Mouse (Mus musculus) thymus, adult 2 months (tissue): ENCODE results near the gene Pjvk. TPM values are rescaled to one million over a fixed set of nuclear protein-coding genes. Genes with fewer than 3 reads are reported as not detected.
A peak's percentile ranks its signal among the peaks of the same experiment; 100 is the strongest.

ENCODE experiments used
- DNase-seq: peaks from one replicate; pipeline ENCODE4 v3.0.0; 2021
- H3K27ac ChIP-seq: fragments of 200-500 bp; 2 replicates; pipeline ENCODE4 v1.5.1; 2012; ENCODE audit warnings: low read length, control low read depth; ENCODE audit not compliant: control insufficient read depth, insufficient read depth
- H3K27me3 ChIP-seq: fragments of 200-500 bp; 2 replicates; pipeline ENCODE4 v1.6.1; 2012; ENCODE audit warnings: mild to moderate bottlenecking, low read length, moderate library complexity, mixed read lengths; ENCODE audit not compliant: control insufficient read depth, insufficient read depth
- H3K36me3 ChIP-seq: fragments of 200-500 bp; 2 replicates; pipeline ENCODE4 v1.6.1; 2012; ENCODE audit warnings: mild to moderate bottlenecking, low read length, moderate library complexity; ENCODE audit not compliant: control insufficient read depth, insufficient read depth
- H3K4me1 ChIP-seq: fragments of 200-500 bp; replicated peaks from 2 replicates; pipeline ENCODE4 v1.6.1; 2012; ENCODE audit warnings: low read length; ENCODE audit not compliant: control insufficient read depth, insufficient read depth
- H3K4me3 ChIP-seq: fragments of 200-500 bp; 2 replicates; pipeline ENCODE4 v1.5.1; 2012; ENCODE audit warnings: mild to moderate bottlenecking, low read length, control low read depth, moderate library complexity; ENCODE audit not compliant: control insufficient read depth, insufficient read depth
- CTCF ChIP-seq: fragments of 200-500 bp; IDR thresholded peaks from 2 replicates; pipeline ENCODE4 v1.5.1; 2012; ENCODE audit warnings: mild to moderate bottlenecking, control low read depth, low read length, moderate library complexity, borderline replicate concordance; ENCODE audit not compliant: control insufficient read depth, poor library complexity, insufficient read depth; ENCODE audit errors: extremely low read depth
- POLR2A ChIP-seq: fragments of 200-500 bp; IDR thresholded peaks from 2 replicates; pipeline ENCODE4 v1.6.1; 2012; ENCODE audit warnings: mild to moderate bottlenecking, low read length, control low read depth, moderate library complexity; ENCODE audit not compliant: control insufficient read depth, poor library complexity, insufficient read depth; ENCODE audit errors: extremely low read depth
- WGBS: fragments of 180-500 bp; shearing (Covaris S2); methylation state at CpG from one replicate; pipeline ENCODE4 v1.1.7; 2018; 5-methylcytosine and 5-hydroxymethylcytosine counted together
- polyA plus RNA-seq: library from polyadenylated mRNA; depleted of rRNA; stranded (reverse); fragments of >200 nt; gene quantifications from 2 replicates; pipeline ENCODE4 v1.2.3, GENCODE M21; 2012; rRNA removed

Gene Pjvk
- not detected in 2 replicates for polyA plus RNA-seq

DNA sequence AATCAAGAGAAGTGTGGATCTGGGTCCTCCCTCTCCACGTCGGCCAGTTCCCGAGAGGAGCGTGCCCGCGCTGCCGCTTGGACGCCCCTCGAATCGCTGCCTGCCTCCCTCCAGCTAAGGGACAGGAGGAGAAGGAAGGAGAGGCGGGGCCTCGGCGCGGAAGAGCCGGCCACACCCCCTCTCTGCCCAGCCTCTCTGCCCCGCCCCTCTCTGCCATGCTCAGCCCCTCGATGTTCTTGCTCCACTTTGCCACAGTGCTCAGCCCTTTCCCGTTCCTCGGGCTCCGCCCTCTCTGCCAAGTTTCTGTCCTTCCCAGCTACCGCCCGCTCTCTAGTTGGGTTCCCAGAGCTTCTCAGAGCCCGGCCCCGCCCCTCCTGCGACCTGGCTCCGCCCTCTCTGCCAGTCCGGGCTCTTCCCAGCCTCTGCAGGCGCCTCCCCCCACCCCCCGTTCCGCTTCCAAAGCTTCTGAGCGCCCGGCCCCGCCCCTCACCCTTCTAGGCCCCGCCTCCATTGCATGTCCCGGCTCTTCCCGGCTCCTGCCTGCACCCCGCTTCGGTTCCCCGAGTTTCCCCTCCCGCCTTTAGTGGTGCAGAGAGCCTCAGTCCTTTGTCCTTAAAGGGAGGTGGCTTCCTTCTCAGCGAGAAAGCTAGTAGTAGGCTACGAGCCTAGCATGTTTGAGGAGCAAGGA lies at the start of gene Pjvk, which contains the start of gene Prkra:
Pjvk (plus strand) TSS at position 594 of the 688 bp plus-strand sequence.
Prkra (minus strand) TSS at position 133 of the 688 bp plus-strand sequence.
- 1% methylated on average over 39 of the region's 42 CpGs for WGBS
- TF ChIP-seq POLR2A (peak; percentile 21; the same call in 1 of the 2 replicates), CTCF (no peak)
- H3K27me3 ChIP-seq, result no peaks in the 10 kb centered on the region
- H3K4me3 ChIP-seq, result peak within 1 kb of the TSS; percentile 89
- peaks cover 5% of the 10 kb centered on the region for H3K4me1 ChIP-seq
- H3K36me3 ChIP-seq, result no peaks in the 10 kb centered on the region
- DNase-seq, result peak; percentile 91
- no peak within 1 kb of the TSS for H3K27ac ChIP-seq

DNA sequence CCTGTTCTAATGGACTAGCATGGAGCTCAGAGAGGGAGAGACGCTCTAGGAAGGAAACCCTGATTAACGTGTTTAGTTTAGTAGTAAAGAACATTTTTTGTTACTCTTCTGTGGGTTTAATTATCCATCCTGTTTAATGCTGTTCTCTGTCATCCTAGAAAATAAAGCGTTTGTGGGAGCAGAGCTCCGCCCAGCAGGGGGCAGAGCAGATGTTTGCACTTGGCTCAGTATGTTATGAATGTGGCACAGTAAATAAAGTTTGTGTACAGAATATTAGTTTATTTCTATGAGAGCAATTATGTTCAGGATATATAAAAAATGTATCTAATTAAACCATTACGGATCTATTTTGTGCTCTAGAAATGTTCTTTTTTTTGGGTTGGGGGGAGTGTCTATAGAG lies 49.1 kb upstream of the Pjvk start:
- DNase-seq, result no peak
- Histone ChIP-seq H3K4me1 (no peaks in the 10 kb centered on the region), H3K27ac (no peak overlapping the region), H3K27me3 (no peaks in the 10 kb centered on the region), H3K4me3 (no peak overlapping the region), H3K36me3 (no peaks in the 10 kb centered on the region)
- TF ChIP-seq CTCF (no peak), POLR2A (no peak)
- 76% methylated on average over 5 of the region's 5 CpGs for WGBS

DNA sequence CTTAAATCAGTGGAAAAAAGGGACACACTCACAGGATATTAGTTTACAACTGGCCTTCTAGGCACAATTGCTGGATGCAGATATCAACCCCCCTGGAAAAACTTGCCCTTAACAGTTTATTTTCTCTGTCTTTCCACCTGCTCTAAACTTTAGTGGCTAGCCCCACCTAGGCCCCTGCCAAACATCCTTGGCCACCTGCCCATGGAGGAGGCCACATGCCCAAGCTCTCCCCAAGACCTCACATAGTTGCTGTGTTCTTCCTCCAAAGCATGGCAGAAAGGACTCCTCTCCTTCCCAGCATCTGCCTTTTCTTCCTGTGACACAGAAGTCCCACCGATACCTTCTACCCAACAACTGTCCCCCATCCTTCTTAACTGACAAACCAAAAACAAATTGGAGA lies 46.0 kb upstream of the Pjvk start:
- Histone ChIP-seq H3K27me3 (no peaks in the 10 kb centered on the region), H3K4me3 (no peak overlapping the region), H3K27ac (no peak overlapping the region), H3K4me1 (no peaks in the 10 kb centered on the region), H3K36me3 (no peaks in the 10 kb centered on the region)
- DNase-seq, result no peak
- 79% methylated on average over 1 of the region's 1 CpGs for WGBS
- TF ChIP-seq CTCF, result no peak
- TF ChIP-seq POLR2A, result no peak

DNA sequence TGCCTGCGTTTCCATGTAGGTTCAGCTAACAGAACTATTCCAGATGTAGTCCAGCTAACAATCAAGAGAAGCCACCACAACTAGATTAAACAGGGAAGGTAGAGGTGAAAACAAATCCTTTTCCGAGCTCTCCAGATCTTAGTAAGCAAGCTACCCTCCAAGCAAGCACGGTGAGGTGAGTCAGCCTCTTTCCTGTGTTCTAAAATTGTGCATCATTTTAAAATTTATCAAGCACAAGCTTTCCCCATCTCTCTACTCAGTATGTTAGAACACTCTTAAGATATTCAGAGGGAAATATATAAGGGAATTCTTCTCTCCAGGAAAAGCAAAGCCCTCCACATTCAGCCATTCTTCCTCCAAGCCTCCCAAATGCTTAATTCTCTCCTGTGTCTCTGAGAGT lies 41.6 kb upstream of the Pjvk start:
- no peak overlapping the region for H3K4me3 ChIP-seq
- 93% methylated on average over 3 of the region's 3 CpGs for WGBS

DNA sequence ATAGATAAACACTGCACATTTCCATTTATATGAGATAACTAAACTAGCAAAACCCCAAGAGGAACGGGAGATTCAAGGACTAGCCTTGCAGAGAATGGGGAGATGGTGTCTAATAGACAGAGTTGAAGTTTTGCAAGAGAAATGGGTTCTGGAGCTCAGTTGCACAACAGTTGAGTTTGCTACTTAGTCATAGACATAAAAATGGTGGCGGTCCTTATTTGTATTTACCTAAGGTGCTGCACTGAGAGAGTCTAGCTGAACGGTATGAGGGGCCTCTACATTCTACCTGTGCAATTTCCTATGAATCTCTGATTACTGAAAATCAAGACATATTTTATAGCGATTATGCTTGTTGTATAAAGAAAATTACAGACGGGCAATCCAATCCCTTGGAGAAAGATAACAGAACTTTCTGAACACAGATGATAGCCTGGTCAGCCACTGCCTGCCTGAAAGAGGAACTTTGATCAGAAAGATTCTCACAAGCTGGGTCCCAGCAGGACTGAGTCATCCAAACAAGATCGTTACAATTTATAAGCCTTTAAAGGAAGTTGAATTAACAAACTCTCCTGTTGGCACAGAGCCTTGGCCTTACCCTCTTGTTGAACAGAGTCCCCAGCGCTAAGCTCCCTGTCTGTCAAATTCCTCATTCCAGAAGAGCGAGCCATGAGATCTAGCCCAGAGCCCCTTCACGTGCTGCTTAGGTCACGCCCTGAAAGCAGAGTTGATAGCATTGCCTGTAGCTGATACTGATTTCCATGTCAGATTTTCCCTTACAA lies 37.8 kb upstream of the Pjvk start:
- no peak overlapping the region for H3K4me3 ChIP-seq
- no peaks in the 10 kb centered on the region for H3K36me3 ChIP-seq
- DNase-seq, result no peak
- TF ChIP-seq POLR2A, result no peak
- TF ChIP-seq CTCF, result no peak
- no peaks in the 10 kb centered on the region for H3K27me3 ChIP-seq
- 69% methylated on average over 10 of the region's 10 CpGs for WGBS
- no peak overlapping the region for H3K27ac ChIP-seq
- no peaks in the 10 kb centered on the region for H3K4me1 ChIP-seq

More for the DNA sequence above, 41.6 kb upstream of the Pjvk start:
- DNase-seq, result no peak
- Histone ChIP-seq H3K27me3 (no peaks in the 10 kb centered on the region), H3K36me3 (no peaks in the 10 kb centered on the region), H3K4me1 (no peaks in the 10 kb centered on the region), H3K27ac (no peak overlapping the region)
- no peak for TF ChIP-seq CTCF
- TF ChIP-seq POLR2A, result no peak

DNA sequence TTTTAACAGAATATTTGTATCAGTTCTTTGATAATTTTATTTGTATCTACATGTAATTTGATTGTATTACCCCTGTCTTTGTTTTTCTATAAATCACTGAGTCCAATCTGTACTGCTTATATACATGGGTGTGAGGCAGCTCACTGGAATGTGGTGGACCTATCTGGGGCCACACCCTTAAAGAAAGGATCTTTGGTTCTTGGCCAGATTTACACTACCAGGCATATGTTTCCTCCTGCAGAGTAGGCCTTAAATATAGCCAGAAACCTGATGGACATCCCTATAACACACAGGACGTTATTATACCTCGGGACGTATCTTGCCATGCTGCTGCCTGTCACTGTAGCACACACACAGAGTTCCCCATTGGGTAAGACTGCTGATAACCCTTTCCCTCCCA lies 36.3 kb upstream of the Pjvk start:
- Histone ChIP-seq H3K4me3 (no peak overlapping the region), H3K27me3 (no peaks in the 10 kb centered on the region), H3K36me3 (no peaks in the 10 kb centered on the region), H3K4me1 (no peaks in the 10 kb centered on the region), H3K27ac (no peak overlapping the region)
- DNase-seq, result no peak
- no peak for TF ChIP-seq CTCF
- no peak for TF ChIP-seq POLR2A
- WGBS, result 97% methylated on average over 3 of the region's 3 CpGs

DNA sequence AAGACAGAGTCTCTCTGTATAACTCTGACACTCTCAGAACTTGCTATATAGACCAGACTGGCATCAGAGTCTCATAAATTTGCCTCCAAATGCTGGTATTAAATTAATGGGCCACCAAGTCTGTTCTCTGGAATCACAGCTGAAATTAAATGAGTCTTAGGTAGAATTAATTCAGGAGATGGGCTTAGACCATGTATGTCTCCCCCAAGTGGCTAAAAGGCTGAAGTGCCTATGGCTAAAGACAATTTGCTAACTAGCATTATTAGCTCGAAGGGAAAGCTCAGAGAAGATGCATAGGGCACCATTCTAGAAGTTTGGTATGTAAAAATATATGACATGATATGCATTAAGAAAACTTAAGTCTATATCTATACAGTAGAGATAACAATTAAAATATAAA lies 30.2 kb upstream of the Pjvk start:
- TF ChIP-seq CTCF, result no peak
- WGBS, result 12% methylated on average over 1 of the region's 1 CpGs
- DNase-seq, result peak; percentile 3
- Histone ChIP-seq H3K4me3 (no peak overlapping the region), H3K27me3 (no peaks in the 10 kb centered on the region), H3K27ac (no peak overlapping the region), H3K36me3 (no peaks in the 10 kb centered on the region), H3K4me1 (no peaks in the 10 kb centered on the region)
